Mouse (Mus musculus): ENCODE measurements around the gene Lamb2.

DNA sequence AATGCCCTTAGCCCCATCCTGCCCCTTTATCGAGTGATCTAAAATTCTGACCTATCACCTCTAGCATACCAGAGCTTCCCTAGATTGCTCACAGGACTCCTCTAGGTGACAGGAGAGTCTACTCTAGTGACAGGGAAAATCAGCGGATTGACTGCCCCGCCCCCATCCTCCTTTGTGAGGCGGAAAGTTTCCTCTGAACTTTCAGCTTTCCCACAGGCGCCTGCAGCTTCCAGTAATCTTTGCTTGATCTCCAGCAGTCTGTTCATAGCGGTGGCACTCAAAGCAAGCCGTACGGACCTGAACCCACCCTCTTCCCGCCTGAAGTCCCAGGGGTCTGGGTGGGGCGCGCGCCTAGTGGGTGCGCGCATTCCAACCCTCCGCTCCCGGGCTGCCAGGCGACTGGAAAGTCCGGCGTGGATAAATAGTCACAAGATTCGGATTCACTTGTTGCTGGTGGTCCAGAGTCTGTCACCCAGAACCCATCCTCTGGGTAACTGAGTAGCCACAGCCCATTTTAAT lies 839 bp upstream of the Lamb2 start:
- TF ChIP-seq CTCF (IDR thresholded peaks at IDR 0.05; ENCODE audit: low read depth): no peak
- no peak for TF ChIP-seq EP300 (IDR thresholded peaks at IDR 0.05; ENCODE audit: low read depth)
